Comparison of ENCODE assay signal across 8 mouse cellular contexts in genomic region chr9:65281536-65282151, GRCm38 (mm10). TPM values are rescaled to one million over a fixed set of nuclear protein-coding genes. Genes with fewer than 3 reads are reported as not detected.
DNase-seq lines count a peak whose midpoint lies in the region; ATAC-seq and TF ChIP-seq lines count a peak whose summit lies in the region.

No protein-coding gene starts in this region.

- H3K27me3 ChIP-seq in hindbrain, embryonic 14.5 days (ENCODE audit: control insufficient read depth, insufficient read depth, low read length) = no peaks in the 10 kb centered on the region
- no peaks in the 10 kb centered on the region; the same call in 1 of the 2 replicates for H3K27me3 ChIP-seq in hindbrain, embryonic 16.5 days (replicated peaks; ENCODE audit: control insufficient read depth, insufficient read depth, low read length)
- H3K27me3 ChIP-seq in thymus, adult 2 months (ENCODE audit: control insufficient read depth, insufficient read depth, low read length) = no peaks in the 10 kb centered on the region

- H3K9me3 ChIP-seq in hindbrain, embryonic 14.5 days (ENCODE audit: control insufficient read depth, low read length) = no peaks in the 10 kb centered on the region
- no peaks in the 10 kb centered on the region for H3K9me3 ChIP-seq in hindbrain, embryonic 16.5 days (ENCODE audit: control insufficient read depth, low read length)

- H3K27ac ChIP-seq in hindbrain, embryonic 14.5 days = peak overlapping the region; percentile 5; the same call in 1 of the 2 replicates
- no peak overlapping the region for H3K27ac ChIP-seq in hindbrain, embryonic 16.5 days (ENCODE audit: low read depth, low read length)
- no peak overlapping the region for H3K27ac ChIP-seq in thymus, adult 2 months (ENCODE audit: control insufficient read depth, insufficient read depth, low read length)

- DNase-seq in hindbrain, embryonic 14.5 days (ENCODE audit: low spot score) = no peak
- peak; percentile 6 to 17 for DNase-seq in right cerebral cortex, adult 2 months (ENCODE audit: low spot score in 2 of 2)
- no peak for DNase-seq in right cerebral cortex, postnatal 14 days
- peak; percentile 46 to 50 for DNase-seq in cerebellum, postnatal 14 days
- peak; percentile 52 for DNase-seq in skeletal muscle tissue, adult 2 months (ENCODE audit: low read depth, low spot score)
- no peak for DNase-seq in thymus, adult 2 months
- DNase-seq in testis, postnatal 10 days (ENCODE audit: low spot score) = no peak

- no peaks in the 10 kb centered on the region for H3K36me3 ChIP-seq in hindbrain, embryonic 14.5 days (replicated peaks; ENCODE audit: control insufficient read depth, insufficient read depth)
- no peaks in the 10 kb centered on the region for H3K36me3 ChIP-seq in hindbrain, embryonic 16.5 days (ENCODE audit: control insufficient read depth, insufficient read depth, low read length)
- no peaks in the 10 kb centered on the region for H3K36me3 ChIP-seq in thymus, adult 2 months (ENCODE audit: control insufficient read depth, insufficient read depth, low read length)

- no peak for TF ChIP-seq CTCF in thymus, adult 2 months (IDR thresholded peaks at IDR 0.05; ENCODE audit: borderline replicate concordance, control insufficient read depth, extremely low read depth, insufficient read depth, low read length, poor library complexity)

- no peaks in the 10 kb centered on the region for H3K4me1 ChIP-seq in hindbrain, embryonic 14.5 days (replicated peaks; ENCODE audit: control insufficient read depth, insufficient read depth, low read length)
- no peaks in the 10 kb centered on the region for H3K4me1 ChIP-seq in hindbrain, embryonic 16.5 days (ENCODE audit: control insufficient read depth, insufficient read depth, low read depth, low read length)
- no peaks in the 10 kb centered on the region for H3K4me1 ChIP-seq in thymus, adult 2 months (replicated peaks; ENCODE audit: control insufficient read depth, insufficient read depth, low read length)

- no peak overlapping the region for H3K9ac ChIP-seq in hindbrain, embryonic 14.5 days
- H3K9ac ChIP-seq in hindbrain, embryonic 16.5 days (ENCODE audit: low read depth, low read length) = no peak overlapping the region

- H3K4me2 ChIP-seq in hindbrain, embryonic 14.5 days (replicated peaks) = no peak overlapping the region
- no peak overlapping the region for H3K4me2 ChIP-seq in hindbrain, embryonic 16.5 days (ENCODE audit: low read length)

- whole genome bisulfite sequencing in hindbrain, embryonic 14.5 days = 71% methylated on average over 5 of the region's 5 CpGs
- WGBS in hindbrain, embryonic 16.5 days = 67% methylated on average over 5 of the region's 5 CpGs
- WGBS in thymus, adult 2 months = 80% methylated on average over 5 of the region's 5 CpGs

- no peak for ATAC-seq in hindbrain, embryonic 14.5 days (ENCODE audit: low FRiP score)
- no peak for ATAC-seq in hindbrain, embryonic 16.5 days

- no peak for TF ChIP-seq POLR2A in thymus, adult 2 months (IDR thresholded peaks at IDR 0.05; ENCODE audit: control insufficient read depth, extremely low read depth, insufficient read depth, low read length, poor library complexity)

- H3K4me3 ChIP-seq in hindbrain, embryonic 14.5 days (replicated peaks; ENCODE audit: low read length) = no peak overlapping the region
- H3K4me3 ChIP-seq in hindbrain, embryonic 16.5 days (ENCODE audit: low read length) = no peak overlapping the region
- H3K4me3 ChIP-seq in thymus, adult 2 months (ENCODE audit: control insufficient read depth, insufficient read depth, low read length) = no peak overlapping the region

RNA-seq across cellular contexts. Expression of gene Clpx, which starts 12.4 kb away (rescaled TPM):
- polyA plus RNA-seq in hindbrain, embryonic 14.5 days (2014; fragmentation: Nextera tagmentation; extraction: Ambion mirVana) = 41.5 and 43.7 TPM in 2 replicates
- 37.2 and 41.6 TPM in 2 replicates for polyA plus RNA-seq in hindbrain, embryonic 16.5 days (2015; fragmentation: Nextera tagmentation; extraction: Ambion mirVana)
- polyA plus RNA-seq in thymus, adult 2 months (2012; rRNA removed) = 10.1 and 11.8 TPM in 2 replicates

RNA-seq across cellular contexts. Expression of gene Cilp, which starts 16.7 kb away (rescaled TPM):
- 0.33 and 0.84 TPM in 2 replicates for polyA plus RNA-seq in hindbrain, embryonic 14.5 days (2014; fragmentation: Nextera tagmentation; extraction: Ambion mirVana)
- 0.38 and 0.91 TPM in 2 replicates for polyA plus RNA-seq in hindbrain, embryonic 16.5 days (2015; fragmentation: Nextera tagmentation; extraction: Ambion mirVana)
- polyA plus RNA-seq in thymus, adult 2 months (2012; rRNA removed) = 1.8 and 2.0 TPM in 2 replicates

Comparison
In these comparisons a context has a peak if more than half of its experiments do, and no peak if none do; other contexts are left out.
1. DNase-seq: peak in right cerebral cortex, adult 2 months (2 of 2), cerebellum, postnatal 14 days (2 of 2) and skeletal muscle tissue, adult 2 months (single experiment); none in hindbrain, embryonic 14.5 days (single experiment), right cerebral cortex, postnatal 14 days (single experiment), thymus, adult 2 months (single experiment) and testis, postnatal 10 days (single experiment).